Mouse (Mus musculus) erythroblast, embryonic 14.5 days (primary cell): Measurements from ENCODE around the gene Ldlr.

Source experiments
- GATA1 ChIP-seq: IDR thresholded peaks from 2 replicates; pipeline ENCODE4 v1.6.1; 2012; ENCODE audit warnings: low read length, inconsistent platforms, mixed read lengths
- TAL1 ChIP-seq: IDR thresholded peaks from 3 replicates; pipeline ENCODE4 v1.6.1; 2012; ENCODE audit warnings: low read length, inconsistent platforms, mixed read lengths

DNA sequence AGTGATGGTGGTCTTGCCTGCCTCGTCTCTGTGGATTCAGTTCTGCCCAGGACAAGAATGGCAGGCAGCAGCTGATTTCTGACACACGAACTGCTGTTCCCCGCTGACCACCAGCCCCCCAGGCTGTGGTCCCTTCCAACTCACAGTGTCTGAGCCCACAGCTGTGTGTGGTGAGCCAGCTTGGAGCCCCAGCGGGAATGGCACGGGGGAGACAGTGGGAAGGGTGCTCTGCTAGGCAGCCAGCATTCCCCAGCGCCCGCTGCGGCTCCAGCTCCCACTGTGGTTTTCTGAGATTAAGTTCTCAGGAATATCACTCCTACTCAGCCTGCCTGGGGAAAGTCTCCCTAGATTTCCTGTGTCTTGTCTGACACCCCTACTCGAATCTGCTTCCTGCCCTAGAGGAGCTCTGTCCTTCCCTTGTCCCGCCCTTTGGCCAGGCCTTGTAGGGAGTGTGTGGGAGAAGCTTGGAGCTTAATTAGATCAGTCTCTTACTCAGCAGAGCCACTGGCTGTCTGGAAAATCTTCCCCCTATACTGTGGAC, 29.0 kb downstream of the Ldlr start:
- TF ChIP-seq TAL1 (no peak), GATA1 (no peak)
